Mouse (Mus musculus) heart, adult 18-20 months (tissue): ENCODE results near the gene Gsdma3. TPM values are rescaled to one million over a fixed set of nuclear protein-coding genes. Genes with fewer than 3 reads are reported as not detected.

Experiments
- DNase-seq, 2 experiments: peaks; one replicate each; pipeline ENCODE4 v3.0.0; 2021 to 2022; ENCODE audit warnings: mixed read lengths in 1 of 2
- long read RNA-seq, 2 experiments: library from polyadenylated mRNA; stranded (forward); transcript quantifications; one replicate each; pipeline ENCODE4 v2.0.0; 2021
- total RNA-seq, 2 experiments: library from RNA; stranded (reverse); gene quantifications; 2 replicates each; pipeline ENCODE4 v1.2.3; 2021

The Gsdma3 gene
- total RNA-seq = 1 to 10 TPM; 3.0 to 3.1 TPM
- long read RNA-seq, experiment 1, partial matches to known transcripts = 1 of 1 reads
- long read RNA-seq, experiment 1, other reads (novel, unspliced or antisense) = 0 of 1 reads
- long read RNA-seq, experiment 2 = 0 reads

DNA sequence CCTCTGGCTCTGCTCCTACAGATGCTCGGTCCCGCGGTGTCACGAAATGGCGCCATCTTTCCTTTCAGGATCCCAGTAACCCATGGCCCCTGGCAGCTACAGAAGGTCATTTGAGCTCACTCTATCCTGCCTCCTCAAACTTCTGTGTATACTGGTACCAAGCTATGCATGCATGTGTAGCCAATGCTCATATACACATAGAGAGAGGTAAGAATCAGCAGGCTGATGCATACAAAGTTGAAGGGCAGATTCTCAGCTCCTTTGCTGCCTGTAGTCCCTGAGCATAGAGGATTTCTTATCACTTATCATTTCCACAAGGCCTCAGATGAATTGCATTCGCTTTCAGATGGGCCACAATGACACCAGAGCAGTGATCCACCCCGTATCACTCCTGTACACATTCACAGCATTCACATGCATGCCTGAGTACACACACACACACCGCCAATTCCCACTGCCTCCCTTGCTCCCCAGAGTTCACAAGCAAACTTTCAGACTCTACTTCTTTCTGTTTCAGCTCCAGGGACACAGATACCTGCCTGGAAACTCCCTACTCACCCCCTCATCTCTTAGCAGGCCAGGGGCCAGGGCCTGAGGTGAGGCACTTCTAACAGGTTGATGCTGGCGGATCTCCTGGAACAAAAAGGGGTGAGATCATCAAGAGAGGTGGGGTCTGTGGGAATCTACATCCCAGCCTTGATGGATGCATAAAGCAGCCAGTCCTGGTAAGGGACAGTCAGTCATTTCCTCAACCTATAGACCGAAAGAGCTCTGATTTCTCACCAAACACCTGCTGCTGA is at the start of gene Gsdma3, which contains the start of gene Gm12355:
Gsdma3 (plus strand) TSS at position 750 of the 800 bp plus-strand sequence.
Gm12355 (minus strand) TSS at position 51 of the 800 bp plus-strand sequence.
- no peak for DNase-seq

GRCm38 (mm10) chr11:98577776-98578175 is 48.4 kb upstream of the Gsdma3 start:
- DNase-seq = peak in 1 of 2 experiments; percentile 14

DNA sequence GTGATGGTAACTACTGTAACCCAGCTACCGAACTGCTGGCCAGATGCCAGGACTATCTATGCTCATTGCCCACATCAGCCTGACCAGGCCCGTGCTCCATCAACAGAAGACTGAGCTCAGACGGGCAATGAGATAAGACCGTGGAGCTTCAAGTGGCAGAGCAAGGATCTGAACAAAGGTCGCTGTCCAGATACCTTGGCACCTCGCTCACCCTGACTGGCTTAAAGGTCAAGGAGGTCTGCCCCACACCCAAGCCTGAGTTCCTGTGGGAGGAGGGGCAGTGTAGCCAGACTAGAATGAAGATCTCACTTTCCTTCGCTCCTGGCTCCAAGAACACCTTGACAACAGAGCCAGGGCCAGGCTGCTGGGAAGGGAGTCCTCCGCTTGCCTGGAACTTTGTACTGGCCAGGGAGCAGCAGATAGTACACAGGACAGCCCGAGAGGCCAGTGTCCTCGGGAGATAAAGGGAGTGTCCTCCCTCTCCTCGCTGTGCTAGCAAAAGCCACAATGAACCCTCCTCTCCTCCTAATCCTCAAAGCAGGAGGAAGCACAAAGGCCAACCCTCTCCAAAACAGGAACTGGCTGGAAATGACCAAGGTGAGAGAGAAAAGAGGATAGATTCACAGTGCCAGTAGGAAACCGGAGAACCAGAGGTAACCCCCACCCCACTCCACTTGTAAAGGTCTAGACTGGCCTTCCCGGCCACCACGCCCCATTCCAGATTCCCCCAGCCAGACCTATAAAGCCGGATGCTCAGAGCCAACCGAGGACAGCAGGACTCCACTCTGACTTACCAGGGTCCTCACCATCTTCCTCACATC is 45.6 kb upstream of the Gsdma3 start:
- no peak for DNase-seq

- no peak for DNase-seq
Observed at GRCm38 (mm10) chr11:98581286-98582029, 44.7 kb upstream of the Gsdma3 start.

DNA sequence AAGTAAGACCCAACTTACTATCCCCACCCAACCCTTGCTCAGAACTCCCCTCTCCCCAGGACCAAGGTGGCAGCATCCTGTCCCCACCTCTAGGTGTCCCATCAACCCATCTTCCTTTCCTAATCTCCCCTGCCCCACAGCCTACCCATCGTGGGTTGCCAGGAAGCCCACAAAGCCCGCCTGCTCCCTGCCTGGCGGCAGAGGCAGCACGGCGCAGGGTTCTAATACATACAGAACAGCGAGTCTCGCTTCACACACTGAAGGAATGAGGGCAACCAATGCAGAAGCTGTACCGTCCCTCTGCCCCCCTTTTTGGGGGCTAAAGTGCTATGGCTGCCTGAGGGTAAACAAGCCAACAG is 44.2 kb upstream of the Gsdma3 start:
- DNase-seq = no peak

GRCm38 (mm10) chr11:98582551-98583264 is 43.5 kb upstream of the Gsdma3 start:
- DNase-seq = no peak

DNA sequence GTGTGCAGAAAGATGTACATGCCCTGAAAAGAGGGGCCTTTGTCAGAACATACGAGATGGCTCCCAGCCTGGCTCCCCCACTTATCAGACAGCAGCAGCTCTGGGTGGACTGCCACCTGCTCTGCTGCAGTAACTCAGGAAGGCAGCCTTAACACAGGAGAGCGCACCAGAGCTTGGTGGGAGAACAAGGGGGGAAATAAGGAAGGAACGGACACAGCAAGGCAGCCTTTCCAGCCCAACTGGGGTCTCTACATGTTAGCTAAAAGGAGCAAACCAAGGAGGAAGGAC is 43.0 kb upstream of the Gsdma3 start:
- DNase-seq = no peak

DNA sequence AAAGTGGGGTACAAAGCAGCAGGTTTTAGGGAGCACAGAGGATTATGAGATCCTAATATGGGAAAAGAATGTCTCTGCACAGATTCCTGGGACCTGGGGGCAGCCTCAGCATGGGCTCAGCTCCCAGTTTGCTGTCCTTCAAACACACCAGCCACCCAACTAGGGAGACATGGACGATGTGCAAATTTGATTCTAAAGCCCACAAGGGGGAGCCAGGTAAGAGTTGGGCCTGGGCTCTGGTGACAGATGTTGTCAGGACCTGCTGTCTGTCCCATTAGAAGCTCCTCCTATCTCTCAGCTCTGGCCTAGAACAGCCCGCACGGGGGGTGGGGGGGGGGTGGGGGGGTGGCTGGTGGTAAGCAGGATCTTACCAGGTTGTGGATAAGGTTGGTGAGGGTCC is 42.6 kb upstream of the Gsdma3 start:
- DNase-seq = no peak

DNA sequence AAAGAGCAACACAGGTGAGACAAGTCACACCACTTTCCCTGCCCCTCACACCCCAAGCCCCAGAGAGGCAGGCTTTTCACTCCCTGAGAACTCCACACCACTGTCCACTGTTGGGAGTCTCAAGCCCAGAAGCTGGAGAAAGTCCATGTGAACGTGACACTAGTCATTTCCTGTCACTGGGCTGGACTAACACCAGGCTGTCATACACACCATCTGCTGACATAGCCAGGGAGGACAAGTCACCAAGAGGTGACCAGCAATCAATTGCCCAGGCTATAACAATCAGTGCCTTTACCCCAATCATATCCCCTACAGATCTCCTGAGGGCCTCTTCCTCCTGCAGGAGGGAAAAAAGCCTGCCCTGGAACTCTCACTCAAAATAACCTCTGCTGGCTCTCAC is 42.0 kb upstream of the Gsdma3 start:
- DNase-seq = no peak

DNA sequence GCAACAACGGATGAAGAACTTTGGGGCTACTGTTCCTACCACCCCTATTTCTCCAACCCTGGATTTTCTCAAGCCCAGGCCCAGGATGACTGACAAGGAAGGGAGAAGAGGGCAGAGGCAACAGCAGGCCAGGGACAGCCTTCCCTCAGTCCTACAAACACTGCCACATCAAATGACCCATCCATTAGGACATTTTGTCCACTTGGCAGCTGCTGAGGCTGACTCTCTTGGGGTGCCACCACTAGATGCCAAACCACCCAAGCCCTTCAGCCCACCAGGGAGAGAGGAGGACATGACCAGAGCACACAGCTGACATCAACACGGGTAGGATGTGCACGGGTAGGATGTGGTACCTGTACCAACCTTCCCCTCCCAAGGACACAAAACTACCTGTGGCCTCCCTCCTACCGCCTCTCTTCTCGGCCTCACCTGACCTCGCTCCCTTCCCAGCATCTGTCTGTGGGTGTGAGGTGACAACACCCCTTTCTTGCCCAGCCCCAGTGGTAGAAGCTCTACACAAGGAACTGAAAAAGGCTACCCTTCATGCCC is 41.5 kb upstream of the Gsdma3 start:
- no peak for DNase-seq

DNA sequence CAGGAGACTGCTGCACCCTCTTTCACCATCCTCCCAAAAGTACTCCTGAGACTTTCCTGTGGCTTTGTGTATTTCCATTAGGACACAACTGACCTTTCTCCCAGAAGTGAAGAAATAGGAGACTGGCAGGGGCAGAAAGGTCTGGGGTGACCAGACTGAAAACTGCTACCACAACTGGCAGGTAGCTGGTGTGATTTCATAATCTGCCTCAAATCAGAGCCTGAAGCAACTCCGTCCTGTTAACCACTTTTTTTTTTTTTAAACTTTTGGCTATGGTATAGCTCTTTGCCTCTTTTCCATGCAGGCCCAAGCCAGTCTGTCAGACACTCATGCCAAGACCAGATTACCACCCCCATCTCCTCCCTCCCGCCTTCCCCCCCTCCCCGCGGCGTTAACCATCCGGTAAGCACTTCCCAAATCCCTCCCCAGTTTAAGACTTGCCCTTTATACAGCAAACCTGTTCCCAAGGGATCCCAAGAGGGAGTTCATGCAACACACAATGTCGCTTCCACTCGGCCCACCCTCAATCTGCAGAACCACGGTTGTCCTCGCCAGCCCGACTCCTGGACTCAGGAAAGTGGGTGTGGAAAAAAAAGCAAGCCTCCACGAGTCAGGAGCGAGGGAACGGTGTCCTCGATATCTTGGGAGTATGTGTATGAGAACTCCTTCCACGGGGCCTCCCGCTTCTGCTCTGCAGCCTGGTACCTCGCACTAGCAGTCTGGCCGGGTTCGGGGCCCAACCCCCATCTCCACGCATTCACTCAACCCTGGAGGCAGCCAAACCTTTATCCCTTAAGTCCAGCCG is 39.9 kb upstream of the Gsdma3 start:
- peak; percentile 42 to 55 for DNase-seq

- DNase-seq = peak; percentile 99
Observed at GRCm38 (mm10) chr11:98586892-98587563, 39.1 kb upstream of the Gsdma3 start, which contains the start of gene Ormdl3. TSS of gene Ormdl3 (minus strand) at chr11:98587368.

DNA sequence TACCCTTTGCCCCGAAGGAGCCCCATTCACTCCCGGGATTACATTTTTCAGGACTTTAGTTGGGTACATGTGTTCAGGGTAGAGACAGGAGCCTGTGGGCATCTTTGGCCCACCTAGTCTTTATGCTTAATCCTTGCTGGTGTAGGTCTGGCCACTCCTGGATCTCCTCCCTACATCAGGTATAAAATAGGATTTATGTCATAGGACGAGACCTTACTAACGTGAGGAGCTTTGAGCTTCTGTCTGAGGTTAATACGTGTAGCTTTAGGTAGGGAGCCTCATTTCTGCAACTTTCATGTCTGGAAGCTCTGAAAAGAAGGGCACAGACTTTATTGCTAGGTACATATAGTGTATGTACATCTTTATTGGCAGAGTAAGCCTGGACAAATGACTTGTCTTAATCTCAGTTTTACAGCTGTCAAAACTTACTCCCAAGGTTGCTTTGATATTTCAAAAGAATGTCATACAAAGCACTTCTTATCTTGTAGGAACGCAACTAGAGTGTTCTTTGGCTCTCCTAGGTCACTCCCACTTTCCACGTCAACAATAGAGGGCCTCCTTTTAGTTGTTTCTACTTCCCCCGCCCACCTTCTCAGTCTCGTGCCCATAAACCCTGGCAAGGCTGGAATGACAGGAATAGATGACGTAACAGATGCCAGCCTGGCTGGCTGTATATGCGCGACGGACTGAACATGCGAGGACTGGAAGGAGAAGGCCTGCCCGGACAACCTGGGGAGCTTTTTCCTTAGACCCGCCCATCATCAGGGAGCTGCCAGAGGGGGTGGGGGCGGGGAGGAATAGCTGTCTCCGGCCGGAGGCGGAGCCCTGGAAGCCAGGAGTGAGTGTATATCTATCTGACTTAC is 38.2 kb upstream of the Gsdma3 start:
- DNase-seq = peak; percentile 87 to 90

GRCm38 (mm10) chr11:98588833-98589281 is 37.3 kb upstream of the Gsdma3 start:
- peak; percentile 52 to 59 for DNase-seq

- DNase-seq = no peak
Observed at GRCm38 (mm10) chr11:98589306-98589705, 36.9 kb upstream of the Gsdma3 start.

DNA sequence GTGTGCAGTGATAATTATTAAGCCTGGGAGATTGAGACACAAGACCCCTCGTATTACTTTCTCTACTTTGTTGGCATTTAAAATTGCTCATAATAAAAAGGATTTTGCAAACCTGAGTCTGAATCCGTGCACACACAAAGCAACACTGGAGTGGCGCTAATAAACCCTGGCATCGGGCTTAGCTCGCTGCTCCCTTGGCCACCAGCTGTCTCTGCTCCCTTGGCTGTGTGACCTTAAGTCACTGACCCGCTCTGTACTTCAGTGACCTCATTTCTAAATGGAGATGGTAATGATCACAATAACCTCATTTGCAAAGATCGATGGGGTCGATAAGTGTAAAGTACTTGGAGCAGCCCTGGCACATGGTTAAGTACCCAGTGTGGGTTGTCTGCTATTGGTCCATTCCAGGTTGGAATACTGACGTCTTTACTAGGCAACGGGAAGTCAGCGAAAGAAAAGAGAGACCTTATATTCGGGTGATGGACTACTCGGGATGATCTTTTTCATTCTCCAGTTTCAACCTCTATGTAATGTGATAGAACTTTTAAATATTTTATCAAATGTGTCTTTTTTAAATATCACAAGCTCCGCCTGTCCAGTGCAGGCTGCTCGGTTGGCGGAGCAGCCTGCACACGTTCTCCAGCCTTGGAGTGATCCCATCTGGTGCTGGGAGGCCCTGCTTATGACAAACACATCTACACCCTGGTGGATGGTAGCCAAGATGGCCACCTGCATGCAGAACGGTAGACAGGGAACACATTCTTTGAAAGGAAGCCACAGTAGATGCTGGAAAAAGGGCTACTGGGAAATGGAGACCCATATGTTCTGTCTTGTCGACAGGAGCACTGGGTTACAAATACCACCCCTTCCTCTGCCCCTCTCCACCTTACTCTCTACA is 35.4 kb upstream of the Gsdma3 start:
- no peak for DNase-seq

DNA sequence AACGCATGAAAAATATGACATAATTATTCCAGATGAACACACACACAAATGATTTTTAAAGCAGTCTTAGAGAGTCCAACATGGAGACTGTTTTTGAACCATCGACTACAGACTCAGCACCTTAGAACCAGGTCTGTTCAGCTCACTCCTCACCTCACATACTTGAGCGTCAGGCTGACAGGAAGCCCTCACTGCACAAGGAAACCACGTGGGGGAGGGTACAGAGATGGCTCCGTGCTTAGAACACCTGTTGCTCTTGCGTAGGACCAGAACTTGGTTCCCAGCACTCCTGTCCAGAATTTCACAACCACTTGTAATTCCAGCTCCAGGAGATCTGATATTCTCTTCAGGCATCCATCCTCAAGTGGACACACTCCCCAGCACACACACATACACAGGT is 31.1 kb upstream of the Gsdma3 start:
- no peak for DNase-seq

DNA sequence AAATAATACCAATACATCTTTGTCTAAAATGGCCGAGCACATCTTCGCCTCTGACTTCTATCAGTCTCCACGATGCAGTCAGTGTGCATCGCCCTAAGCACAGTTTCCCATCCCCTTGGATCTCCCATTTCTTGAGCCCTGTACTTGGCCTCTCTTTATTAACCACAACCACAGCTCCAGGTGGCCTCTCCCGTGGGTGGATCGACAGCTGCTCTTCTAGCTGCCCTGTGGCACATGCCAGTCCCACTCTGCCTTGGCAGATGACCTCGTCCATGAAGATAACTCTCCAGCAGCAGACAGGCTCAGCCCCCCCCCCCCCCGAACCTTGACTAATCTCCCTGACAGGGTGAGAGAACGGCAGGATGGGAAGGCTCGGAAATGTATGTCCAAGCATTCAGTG is 30.7 kb upstream of the Gsdma3 start:
- DNase-seq = no peak
